Mouse (Mus musculus): ENCODE measurements around the gene 1700025G04Rik.

GRCm38 (mm10) chr1:152081954-152082711, 7.8 kb downstream of the 1700025G04Rik start:
- no peak for TF ChIP-seq CTCF (IDR thresholded peaks at IDR 0.05; ENCODE audit: low read depth, low read length)
- no peak for TF ChIP-seq POLR2A (IDR thresholded peaks at IDR 0.05; ENCODE audit: extremely low read depth, insufficient read depth, low read length)

Measured in liver, adult 2 months (tissue).